Mouse (Mus musculus): ENCODE measurements around the gene Sugt1. TPM values are rescaled to one million over a fixed set of nuclear protein-coding genes. Genes with fewer than 3 reads are reported as not detected.
A peak's percentile ranks its signal among the peaks of the same experiment; 100 is the strongest.

Sugt1 gene
- polyA plus RNA-seq, 1 experiment from 2014 or later = 118 TPM

GRCm38 (mm10) chr14:79673083-79674013 is 85.9 kb downstream of the Sugt1 start:
- no peak overlapping the region for H3K9ac ChIP-seq (ENCODE audit: low read depth, low read length)
- no peak for ATAC-seq (replicated peaks; ENCODE audit: insufficient number of reproducible peaks, low FRiP score, low TSS enrichment)
- H3K4me3 ChIP-seq (ENCODE audit: low read depth, low read length) = no peak overlapping the region
- 74% methylated on average over 17 of the region's 17 CpGs for WGBS (ENCODE audit: insufficient replicate concordance)
- no peak overlapping the region for H3K4me2 ChIP-seq
- no peaks in the 10 kb centered on the region for H3K27me3 ChIP-seq (ENCODE audit: control insufficient read depth, insufficient read depth, low read length)
- H3K36me3 ChIP-seq (ENCODE audit: control insufficient read depth, insufficient read depth, low read length) = no peaks in the 10 kb centered on the region
- H3K4me1 ChIP-seq (ENCODE audit: control insufficient read depth, insufficient read depth, low read length) = no peaks in the 10 kb centered on the region
- H3K27ac ChIP-seq (ENCODE audit: low read depth, low read length) = no peak overlapping the region
- no peaks in the 10 kb centered on the region for H3K9me3 ChIP-seq (replicated peaks; ENCODE audit: control insufficient read depth, low read length)

DNA sequence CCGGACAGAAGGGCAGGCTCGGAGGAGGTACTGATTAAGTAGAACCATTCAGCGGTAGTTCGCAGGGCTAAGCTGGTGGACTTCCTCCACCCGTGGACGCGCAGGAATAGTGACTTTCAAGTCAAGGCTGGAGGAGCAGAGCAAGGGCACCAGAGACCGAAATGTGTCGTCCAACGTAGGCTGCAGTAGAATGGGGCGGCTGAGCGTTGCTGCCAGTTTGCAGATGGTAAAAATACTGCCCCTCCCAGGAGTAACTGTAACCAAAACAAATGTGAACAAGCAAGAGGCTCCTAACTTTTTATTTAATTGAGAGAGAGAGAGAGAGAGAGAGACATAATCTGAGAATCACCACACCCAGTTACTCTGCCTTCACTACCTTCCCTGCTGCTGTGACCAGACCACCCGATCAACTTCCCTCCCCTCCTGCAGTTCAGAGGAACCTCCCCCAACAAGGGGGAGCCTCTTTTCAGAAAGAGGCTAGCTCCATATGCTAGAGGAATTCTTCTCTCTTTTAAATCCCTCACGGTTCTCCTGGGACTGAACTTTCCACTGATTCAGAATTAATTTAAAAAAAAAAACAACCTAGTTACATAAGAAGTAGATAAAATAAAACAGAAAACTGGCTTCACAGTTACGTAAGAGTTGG is 89.7 kb downstream of the Sugt1 start:
- no peaks in the 10 kb centered on the region for H3K9me3 ChIP-seq (replicated peaks; ENCODE audit: control insufficient read depth, low read length)
- H3K27me3 ChIP-seq (ENCODE audit: control insufficient read depth, insufficient read depth, low read length) = no peaks in the 10 kb centered on the region
- H3K9ac ChIP-seq (ENCODE audit: low read depth, low read length) = no peak overlapping the region
- H3K27ac ChIP-seq (ENCODE audit: low read depth, low read length) = no peak overlapping the region
- WGBS (ENCODE audit: insufficient replicate concordance) = 49% methylated on average over 15 of the region's 15 CpGs
- H3K36me3 ChIP-seq (ENCODE audit: control insufficient read depth, insufficient read depth, low read length) = no peaks in the 10 kb centered on the region
- H3K4me2 ChIP-seq = peak overlapping the region; percentile 25; the same call in 1 of the 2 replicates
- no peak for ATAC-seq (replicated peaks; ENCODE audit: insufficient number of reproducible peaks, low FRiP score, low TSS enrichment)
- no peak overlapping the region for H3K4me3 ChIP-seq (ENCODE audit: low read depth, low read length)
- no peaks in the 10 kb centered on the region for H3K4me1 ChIP-seq (ENCODE audit: control insufficient read depth, insufficient read depth, low read length)

- Histone ChIP-seq H3K9ac (ENCODE audit: low read depth, low read length) (no peak overlapping the region), H3K4me1 (ENCODE audit: control insufficient read depth, insufficient read depth, low read length) (no peaks in the 10 kb centered on the region), H3K4me3 (ENCODE audit: low read depth, low read length) (no peak overlapping the region), H3K27me3 (ENCODE audit: control insufficient read depth, insufficient read depth, low read length) (no peaks in the 10 kb centered on the region), H3K9me3 (replicated peaks; ENCODE audit: control insufficient read depth, low read length) (no peaks in the 10 kb centered on the region), H3K36me3 (ENCODE audit: control insufficient read depth, insufficient read depth, low read length) (no peaks in the 10 kb centered on the region), H3K27ac (ENCODE audit: low read depth, low read length) (no peak overlapping the region), H3K4me2 (no peak overlapping the region)
- WGBS (ENCODE audit: insufficient replicate concordance) = 61% methylated on average over 14 of the region's 14 CpGs
- ATAC-seq (replicated peaks; ENCODE audit: insufficient number of reproducible peaks, low FRiP score, low TSS enrichment) = no peak
Observed at GRCm38 (mm10) chr14:79677891-79678687, 90.6 kb downstream of the Sugt1 start.

- ATAC-seq (replicated peaks; ENCODE audit: insufficient number of reproducible peaks, low FRiP score, low TSS enrichment) = no peak
- no peaks in the 10 kb centered on the region for H3K4me1 ChIP-seq (ENCODE audit: control insufficient read depth, insufficient read depth, low read length)
- no peaks in the 10 kb centered on the region for H3K9me3 ChIP-seq (replicated peaks; ENCODE audit: control insufficient read depth, low read length)
- H3K9ac ChIP-seq (ENCODE audit: low read depth, low read length) = no peak overlapping the region
- no peak overlapping the region for H3K4me3 ChIP-seq (ENCODE audit: low read depth, low read length)
- 69% methylated on average over 5 of the region's 5 CpGs for WGBS (ENCODE audit: insufficient replicate concordance)
- H3K27ac ChIP-seq (ENCODE audit: low read depth, low read length) = no peak overlapping the region
- no peaks in the 10 kb centered on the region for H3K36me3 ChIP-seq (ENCODE audit: control insufficient read depth, insufficient read depth, low read length)
- H3K27me3 ChIP-seq (ENCODE audit: control insufficient read depth, insufficient read depth, low read length) = no peaks in the 10 kb centered on the region
- no peak overlapping the region for H3K4me2 ChIP-seq
Observed at GRCm38 (mm10) chr14:79680652-79681051, 93.2 kb downstream of the Sugt1 start.

Small RNA genes within 50 kb of the gene (microRNA-seq; reads per million reads assigned to microRNA genes)
- not detected for gene Gm27857 (ENCODE audit: borderline number of aligned reads)

Other genes with a start within 250 kb of the Sugt1 start
- 22.7 and 27.8 TPM in 2 replicates for gene Naa16, start 196.9 kb upstream of the Sugt1 start, polyA plus RNA-seq (2014; fragmentation: Nextera tagmentation; extraction: Ambion mirVana)
- gene Mtrf1, start 189.9 kb upstream of the Sugt1 start, polyA plus RNA-seq (2014; fragmentation: Nextera tagmentation; extraction: Ambion mirVana) = 9.7 and 13.2 TPM in 2 replicates
- gene Kbtbd7, start 161.2 kb upstream of the Sugt1 start, polyA plus RNA-seq (2014; fragmentation: Nextera tagmentation; extraction: Ambion mirVana) = 9.1 and 11.1 TPM in 2 replicates
- gene Kbtbd6, start 135.9 kb upstream of the Sugt1 start, polyA plus RNA-seq (2014; fragmentation: Nextera tagmentation; extraction: Ambion mirVana) = 2.5 and 3.2 TPM in 2 replicates
- 8.3 and 8.6 TPM in 2 replicates for gene Elf1, start 106.5 kb upstream of the Sugt1 start, polyA plus RNA-seq (2014; fragmentation: Nextera tagmentation; extraction: Ambion mirVana)
- 35.7 and 38.2 TPM in 2 replicates for gene Wbp4, start 106.2 kb upstream of the Sugt1 start, polyA plus RNA-seq (2014; fragmentation: Nextera tagmentation; extraction: Ambion mirVana)
- gene Cnmd, start 74.5 kb downstream of the Sugt1 start, polyA plus RNA-seq (2014; fragmentation: Nextera tagmentation; extraction: Ambion mirVana) = 0.30 and 1.2 TPM in 2 replicates
- gene Pcdh8, start 183.6 kb downstream of the Sugt1 start, polyA plus RNA-seq (2014; fragmentation: Nextera tagmentation; extraction: Ambion mirVana) = 0.04 and 0.11 TPM in 2 replicates

All from heart, embryonic 11.5 days (tissue).